ENCODE assay signal across 8 mouse cellular contexts in the genomic region with DNA sequence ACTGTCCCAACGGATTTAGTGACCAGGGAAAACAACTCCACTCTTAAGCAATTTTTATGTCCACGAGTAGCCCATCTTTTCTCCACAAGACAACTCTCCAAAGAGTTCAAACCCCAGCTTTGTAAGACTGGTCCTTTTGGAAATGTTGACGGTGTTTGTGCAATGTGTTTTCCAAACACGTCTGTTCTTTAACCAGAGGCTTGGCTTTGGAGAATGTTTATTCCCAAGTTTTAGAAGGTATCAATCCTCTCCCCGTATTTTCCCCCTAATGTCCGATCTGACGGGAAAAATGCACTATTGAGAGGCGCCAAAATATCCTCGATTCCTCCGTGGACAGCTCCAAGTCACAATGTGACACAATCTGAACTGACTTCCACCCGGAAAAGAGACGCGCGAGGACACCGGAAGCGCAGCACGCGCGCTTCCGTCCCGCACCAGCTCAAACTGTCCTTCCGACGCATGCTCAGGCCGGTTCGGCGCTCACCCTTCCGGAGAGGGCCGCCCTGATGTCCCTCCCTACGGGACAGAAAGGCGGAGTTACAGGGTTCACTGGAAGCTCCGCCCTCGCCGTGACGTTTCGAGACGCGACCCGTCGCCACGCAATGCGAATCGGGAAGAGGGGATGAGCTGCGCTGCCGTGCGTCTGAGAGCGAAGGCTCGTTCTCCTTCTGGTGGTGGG. TPM values are rescaled to one million over a fixed set of nuclear protein-coding genes. Genes with fewer than 3 reads are reported as not detected.
DNase-seq lines count a peak whose midpoint lies in the region; ATAC-seq lines count a peak whose summit lies in the region.

TSS of gene Usp8 (plus strand) at position 570 of the 679 bp plus-strand sequence.

- H3K9me3 ChIP-seq in forebrain, embryonic 14.5 days (replicated peaks; ENCODE audit: control insufficient read depth, low read length), result no peaks in the 10 kb centered on the region
- no peaks in the 10 kb centered on the region for H3K9me3 ChIP-seq in neural tube, embryonic 15.5 days (replicated peaks)

- peak within 1 kb of the TSS; percentile 87 for H3K9ac ChIP-seq in forebrain, embryonic 14.5 days (ENCODE audit: low read length)
- H3K9ac ChIP-seq in neural tube, embryonic 15.5 days (replicated peaks), result peak within 1 kb of the TSS; percentile 84

- H3K27ac ChIP-seq in forebrain, embryonic 14.5 days (ENCODE audit: low read depth, low read length), result peak within 1 kb of the TSS; percentile 79
- peak within 1 kb of the TSS; percentile 88 for H3K27ac ChIP-seq in neural tube, embryonic 15.5 days (replicated peaks)

- peak; percentile 98 for DNase-seq in ES-CJ7 (ENCODE audit: low read depth, low spot score)
- peak; percentile 96 for DNase-seq in cerebellum, adult 11 months
- DNase-seq in forebrain, embryonic 14.5 days (ENCODE audit: low spot score), result peak; percentile 99
- peak; percentile 97 to 99 for DNase-seq in heart, postnatal 14 days
- DNase-seq in layer of hippocampus, adult 11-12 months (ENCODE audit: low spot score), result peak; percentile 97
- DNase-seq in lung, adult 18-20 months, result peak; percentile 98 to 99
- DNase-seq in testis, postnatal 14 days (ENCODE audit: low spot score), result peak; percentile 97

- 2% methylated on average over 47 of the region's 47 CpGs for WGBS in forebrain, embryonic 14.5 days
- WGBS in neural tube, embryonic 15.5 days, result 2% methylated on average over 47 of the region's 47 CpGs

- H3K27me3 ChIP-seq in forebrain, embryonic 14.5 days (replicated peaks; ENCODE audit: control insufficient read depth, insufficient read depth, low read length), result 0 out of 2 replicates have a peak, but pooled peaks cover 3% of the 10 kb centered on the region
- H3K27me3 ChIP-seq in neural tube, embryonic 15.5 days (replicated peaks), result peaks cover 23% of the 10 kb centered on the region

- H3K4me1 ChIP-seq in forebrain, embryonic 14.5 days (ENCODE audit: control insufficient read depth, insufficient read depth, low read length), result peaks cover 4% of the 10 kb centered on the region; the same call in 1 of the 2 replicates
- peaks cover 15% of the 10 kb centered on the region for H3K4me1 ChIP-seq in neural tube, embryonic 15.5 days

- H3K36me3 ChIP-seq in forebrain, embryonic 14.5 days (ENCODE audit: control insufficient read depth, insufficient read depth, low read length), result no peaks in the 10 kb centered on the region
- no peaks in the 10 kb centered on the region for H3K36me3 ChIP-seq in neural tube, embryonic 15.5 days

- H3K4me3 ChIP-seq in forebrain, embryonic 14.5 days (ENCODE audit: low read depth, low read length), result peak within 1 kb of the TSS; percentile 75
- H3K4me3 ChIP-seq in neural tube, embryonic 15.5 days (replicated peaks), result peak within 1 kb of the TSS; percentile 64

- peak within 1 kb of the TSS; percentile 74 for H3K4me2 ChIP-seq in forebrain, embryonic 14.5 days (ENCODE audit: low read length)
- peak within 1 kb of the TSS; percentile 80 for H3K4me2 ChIP-seq in neural tube, embryonic 15.5 days

- intact Hi-C loops in heart, postnatal 14 days (cut with DNase I), result loop anchor here (1.0 to 2.0 kb wide), 2 partner anchors 32 to 107 kb away; no protein-coding TSS in a partner anchor

- peak; percentile 100 for ATAC-seq in forebrain, embryonic 14.5 days
- ATAC-seq in neural tube, embryonic 15.5 days (ENCODE audit: low FRiP score), result peak; percentile 100

RNA-seq across cellular contexts. Expression of gene Usp8, which starts in this region (rescaled TPM):
- 27.8 and 28.8 TPM in 2 replicates for polyA plus RNA-seq in forebrain, embryonic 14.5 days (2014; fragmentation: Nextera tagmentation; extraction: Ambion mirVana)
- total RNA-seq in heart, postnatal 14 days (2021), result 10 to 100 TPM; 29.3 to 31.9 TPM
- 30.1 and 33.2 TPM in 2 replicates for polyA plus RNA-seq in neural tube, embryonic 15.5 days (2015; fragmentation: Nextera tagmentation; extraction: Ambion mirVana)

Comparison
In these comparisons a context has a peak if more than half of its experiments do, and no peak if none do; other contexts are left out.
1. Peak in every context shown above with its lines: DNase-seq, ATAC-seq, H3K4me3 ChIP-seq and H3K27ac ChIP-seq.